Mouse (Mus musculus) testis, adult 2 months (tissue): ENCODE results near the gene Cxcl10. TPM values are rescaled to one million over a fixed set of nuclear protein-coding genes. Genes with fewer than 3 reads are reported as not detected.

Source experiments
- H3K27ac ChIP-seq: fragments of 200-500 bp; 2 replicates; pipeline ENCODE4 v1.5.1; 2012; ENCODE audit warnings: low read depth, low read length; ENCODE audit not compliant: control insufficient read depth, insufficient read depth
- H3K27me3 ChIP-seq: fragments of 200-500 bp; 2 replicates; pipeline ENCODE4 v1.6.1; 2012; ENCODE audit warnings: mild to moderate bottlenecking, low read length, moderate library complexity; ENCODE audit not compliant: control insufficient read depth, insufficient read depth
- H3K36me3 ChIP-seq: fragments of 200-500 bp; 2 replicates; pipeline ENCODE4 v1.6.1; 2012; ENCODE audit warnings: mild to moderate bottlenecking, low read length; ENCODE audit not compliant: control insufficient read depth, insufficient read depth
- H3K4me1 ChIP-seq: fragments of 200-500 bp; 2 replicates; pipeline ENCODE4 v1.6.1; 2012; ENCODE audit warnings: low read length; ENCODE audit not compliant: control insufficient read depth, insufficient read depth
- H3K4me3 ChIP-seq: fragments of 200-500 bp; 2 replicates; pipeline ENCODE4 v1.5.1; 2012; ENCODE audit warnings: low read depth, mild to moderate bottlenecking, low read length, moderate library complexity, mixed read lengths; ENCODE audit not compliant: control insufficient read depth
- CTCF ChIP-seq: fragments of 200-500 bp; IDR thresholded peaks from 2 replicates; pipeline ENCODE4 v1.5.1; 2012; ENCODE audit warnings: low read depth, mild to moderate bottlenecking, inconsistent platforms, low read length, moderate library complexity; ENCODE audit not compliant: control insufficient read depth, insufficient read depth, insufficient replicate concordance
- POLR2A ChIP-seq: fragments of 200-500 bp; IDR thresholded peaks from 2 replicates; pipeline ENCODE4 v1.6.1; 2012; ENCODE audit warnings: low read depth, mild to moderate bottlenecking, inconsistent platforms, low read length, moderate library complexity; ENCODE audit not compliant: control insufficient read depth
- polyA plus RNA-seq: library from polyadenylated mRNA; depleted of rRNA; stranded (reverse); fragments of >200 nt; gene quantifications from 2 replicates; pipeline ENCODE4 v1.2.3, GENCODE M21; 2012; rRNA removed

Cxcl10 gene
- polyA plus RNA-seq, 1 experiment = not detected

DNA sequence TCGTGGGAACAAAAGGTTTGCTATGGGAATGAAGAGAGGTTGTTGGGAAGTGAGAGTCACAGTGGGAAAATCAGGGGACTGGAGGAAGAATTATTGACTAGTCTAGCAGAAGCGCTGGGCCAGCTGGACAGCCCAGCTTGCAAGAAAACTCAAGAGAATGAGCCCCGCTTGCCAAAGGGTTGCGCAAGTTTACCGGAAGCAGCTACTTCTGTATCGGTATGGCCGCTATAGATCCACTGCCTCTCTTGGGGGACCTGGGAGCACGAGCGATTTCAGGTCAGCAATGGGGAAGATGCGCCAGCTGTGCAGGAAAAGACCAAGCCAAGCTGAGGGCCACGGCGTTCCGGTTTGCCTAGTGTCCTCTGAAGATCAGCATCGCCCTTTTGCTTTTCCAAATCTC is 30.1 kb downstream of the Cxcl10 start:
- no peak overlapping the region for H3K4me3 ChIP-seq
- no peak for TF ChIP-seq POLR2A
- no peak for TF ChIP-seq CTCF
- H3K4me1 ChIP-seq = no peaks in the 10 kb centered on the region
- H3K36me3 ChIP-seq = no peaks in the 10 kb centered on the region
- no peaks in the 10 kb centered on the region for H3K27me3 ChIP-seq
- no peak overlapping the region for H3K27ac ChIP-seq

DNA sequence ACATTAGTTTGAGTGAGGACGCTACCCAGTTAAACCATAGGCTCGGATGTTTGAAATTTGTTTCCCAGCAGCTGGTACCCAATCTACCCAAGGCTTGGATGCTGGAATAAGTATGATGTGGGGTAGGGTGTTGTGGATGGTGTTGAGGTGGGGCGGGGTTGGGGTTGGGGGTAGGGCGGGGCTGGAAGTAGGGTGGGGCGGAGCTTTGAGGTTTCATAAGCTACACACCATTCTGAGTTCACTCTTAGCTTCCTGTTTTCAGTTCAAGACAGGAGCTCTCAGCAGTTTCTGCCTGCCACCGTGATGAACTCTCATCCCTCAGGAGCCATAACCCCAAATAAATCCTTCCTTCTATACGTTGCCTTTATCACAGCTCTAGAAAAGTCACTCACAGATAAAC is 30.6 kb downstream of the Cxcl10 start:
- Histone ChIP-seq H3K4me3 (no peak overlapping the region), H3K27ac (no peak overlapping the region), H3K36me3 (no peaks in the 10 kb centered on the region), H3K4me1 (no peaks in the 10 kb centered on the region), H3K27me3 (no peaks in the 10 kb centered on the region)
- TF ChIP-seq POLR2A (no peak), CTCF (no peak)

DNA sequence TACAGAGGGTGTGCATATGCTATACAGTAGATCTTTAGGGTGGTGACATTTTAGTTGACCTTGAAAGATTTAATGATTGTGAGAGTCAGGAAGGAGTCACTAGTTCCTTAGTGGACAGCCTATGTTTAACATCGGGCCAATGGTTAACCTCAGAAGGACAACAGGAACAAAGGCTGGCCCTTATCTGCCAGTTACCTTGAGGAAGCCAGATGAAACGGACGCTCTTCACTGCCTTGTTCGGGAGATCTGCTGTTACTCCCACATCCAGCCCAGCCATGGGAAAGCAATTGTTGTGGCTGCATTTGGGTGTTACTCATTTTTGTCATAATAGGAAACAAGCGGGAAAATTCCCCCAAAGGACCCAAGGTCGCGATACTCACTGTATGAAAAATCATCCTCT is 34.9 kb downstream of the Cxcl10 start:
- Histone ChIP-seq H3K27me3 (no peaks in the 10 kb centered on the region), H3K36me3 (no peaks in the 10 kb centered on the region), H3K27ac (no peak overlapping the region), H3K4me3 (no peak overlapping the region), H3K4me1 (peaks cover 4% of the 10 kb centered on the region)
- TF ChIP-seq POLR2A (no peak), CTCF (no peak)

DNA sequence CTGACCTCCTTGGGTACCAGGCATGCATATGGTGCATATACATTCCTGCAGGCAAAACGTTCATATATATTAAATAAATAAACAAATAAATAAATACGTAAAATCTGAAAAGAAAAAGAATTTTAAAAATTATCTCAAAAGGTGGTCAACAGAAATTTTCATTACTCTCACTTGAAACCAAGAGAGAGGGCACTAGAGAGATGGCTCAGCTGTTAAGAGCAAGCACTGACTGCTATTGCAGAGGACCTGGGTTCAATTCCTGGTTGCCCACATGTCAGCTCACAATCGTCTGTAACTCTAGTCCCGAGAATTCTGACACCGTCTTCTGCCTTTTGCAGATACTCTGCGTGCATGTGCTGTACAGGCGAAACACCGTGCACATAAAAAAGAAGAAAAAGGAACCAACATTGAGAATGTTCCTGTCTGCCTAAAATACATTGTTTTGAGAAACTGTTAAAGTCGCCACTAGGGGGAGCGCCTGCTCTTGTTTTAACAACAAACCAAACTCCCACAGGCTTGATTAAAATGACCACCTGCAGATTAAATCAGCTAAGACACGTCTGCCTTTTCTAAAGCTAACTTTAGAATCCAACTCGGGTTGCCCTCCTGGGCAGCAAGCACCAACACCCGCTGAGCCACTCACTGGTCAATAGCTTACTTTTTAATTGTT is 36.5 kb downstream of the Cxcl10 start:
- TF ChIP-seq POLR2A (no peak), CTCF (no peak)
- no peaks in the 10 kb centered on the region for H3K36me3 ChIP-seq
- no peak overlapping the region for H3K4me3 ChIP-seq
- peaks cover 4% of the 10 kb centered on the region for H3K4me1 ChIP-seq
- H3K27me3 ChIP-seq = no peaks in the 10 kb centered on the region
- H3K27ac ChIP-seq = no peak overlapping the region

DNA sequence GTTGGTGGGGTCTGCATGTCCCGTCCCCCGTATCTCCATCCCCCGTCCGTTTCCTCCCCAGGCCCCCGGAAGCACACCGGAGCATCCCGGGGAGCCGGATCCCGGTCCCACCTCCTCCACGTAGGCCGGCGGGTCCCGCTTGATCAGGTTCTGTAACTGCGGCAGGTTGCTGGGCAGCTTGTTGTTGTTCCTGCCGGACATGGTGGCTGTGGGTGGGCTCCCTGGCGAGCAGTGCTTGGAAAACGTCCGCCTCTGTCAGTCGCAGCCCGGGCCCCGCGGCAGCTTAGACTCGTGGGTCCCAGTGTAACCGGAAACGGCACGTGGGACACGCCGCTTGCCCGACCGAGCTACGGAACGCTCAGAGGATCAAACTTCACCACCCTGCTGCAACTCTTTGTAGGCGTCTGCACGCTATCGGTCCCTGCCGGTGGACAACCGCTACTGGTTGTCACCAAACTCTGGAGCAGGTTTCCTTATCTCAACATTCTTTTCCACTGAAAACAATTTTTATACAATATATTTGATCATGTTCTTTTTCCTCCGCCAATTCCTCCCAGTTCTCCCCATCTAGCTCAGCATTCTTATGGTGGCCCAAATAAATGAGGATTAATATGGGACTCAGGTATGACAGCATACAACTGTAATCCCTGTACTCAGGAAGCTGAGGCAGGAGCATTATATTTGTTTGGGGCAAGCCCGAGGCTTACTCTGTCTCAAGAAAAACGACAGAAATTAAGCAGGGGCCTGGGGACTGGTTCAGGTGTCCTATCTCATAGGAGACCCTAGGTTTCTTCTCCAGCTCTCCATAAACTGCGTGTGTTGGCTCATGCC is 38.8 kb downstream of the Cxcl10 start, which contains the start of gene Sdad1:
Gene Sdad1, minus strand, starts transcription at position 799 of the 831 bp plus-strand sequence.
- Histone ChIP-seq H3K36me3 (no peaks in the 10 kb centered on the region), H3K27ac (peak within 1 kb of the TSS; percentile 79), H3K27me3 (no peaks in the 10 kb centered on the region), H3K4me3 (peak within 1 kb of the TSS; percentile 97), H3K4me1 (peaks cover 4% of the 10 kb centered on the region)
- TF ChIP-seq CTCF (peak; percentile 26; the same call in 1 of the 2 replicates), POLR2A (peak; percentile 79)

DNA sequence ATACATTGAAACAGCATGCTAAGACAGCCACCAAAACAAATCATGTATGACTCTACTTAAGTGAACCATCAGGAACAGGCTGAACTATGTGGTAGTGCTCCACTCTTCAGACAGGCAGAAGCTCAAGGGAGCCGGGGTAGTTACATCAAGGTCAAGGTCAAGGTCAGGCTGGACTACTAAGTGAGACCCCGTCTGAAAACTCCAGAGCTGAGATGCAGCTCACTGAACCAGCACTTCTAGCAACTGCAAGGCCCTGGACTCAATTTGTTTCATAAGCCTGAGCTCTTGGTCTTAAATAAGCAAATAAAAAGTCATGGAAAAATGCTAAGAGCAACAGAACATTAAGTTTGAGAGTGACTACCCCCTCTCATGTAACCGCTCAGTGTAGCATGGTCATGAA is 44.4 kb downstream of the Cxcl10 start:
- H3K36me3 ChIP-seq = peaks cover 14% of the 10 kb centered on the region
- no peak for TF ChIP-seq CTCF
- no peak for TF ChIP-seq POLR2A
- H3K27ac ChIP-seq = no peak overlapping the region
- no peak overlapping the region for H3K4me3 ChIP-seq
- no peaks in the 10 kb centered on the region for H3K4me1 ChIP-seq
- no peaks in the 10 kb centered on the region for H3K27me3 ChIP-seq

DNA sequence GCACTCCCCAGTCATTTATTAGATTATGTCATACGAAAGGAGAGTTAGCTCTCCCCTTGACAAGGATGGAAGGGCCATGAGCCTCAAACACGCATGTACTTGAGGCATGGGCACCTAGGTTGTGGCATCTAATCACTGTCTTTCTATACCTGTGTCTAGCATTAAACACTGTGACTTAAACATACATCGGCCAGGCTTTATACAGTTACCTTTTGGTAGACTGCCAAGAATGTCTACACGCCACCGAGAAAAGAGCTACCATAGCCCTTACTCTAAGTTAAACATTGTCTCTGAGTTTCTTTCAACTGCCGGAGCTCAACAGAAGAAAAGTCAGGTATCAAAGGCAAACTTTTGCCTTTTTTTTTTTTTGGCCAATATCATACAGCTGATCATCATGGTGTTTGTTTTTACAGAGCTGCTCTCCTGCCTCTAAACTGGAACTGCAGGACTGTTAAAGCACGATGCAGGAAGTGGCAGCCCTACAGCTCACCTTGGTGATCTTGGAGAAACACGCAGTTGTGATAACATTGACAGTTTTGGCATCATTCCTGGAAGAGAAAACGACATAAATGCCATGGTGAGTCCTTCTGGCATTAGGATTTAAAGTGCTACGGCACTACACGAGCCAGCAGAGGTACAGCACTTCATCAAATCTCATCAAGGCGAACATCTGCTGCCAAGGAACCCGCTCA is 46.4 kb downstream of the Cxcl10 start:
- H3K4me3 ChIP-seq = no peak overlapping the region
- no peak overlapping the region for H3K27ac ChIP-seq
- H3K27me3 ChIP-seq = no peaks in the 10 kb centered on the region
- H3K36me3 ChIP-seq = peaks cover 15% of the 10 kb centered on the region
- TF ChIP-seq CTCF = no peak
- TF ChIP-seq POLR2A = no peak
- H3K4me1 ChIP-seq = no peaks in the 10 kb centered on the region

Other genes with a start within 250 kb of the Cxcl10 start
- gene Uso1, start 211.0 kb downstream of the Cxcl10 start, polyA plus RNA-seq = 8.1 and 8.7 TPM in 2 replicates
- gene U90926, start 133.5 kb downstream of the Cxcl10 start, polyA plus RNA-seq = 2.4 and 2.8 TPM in 2 replicates
- 0.86 and 1.3 TPM in 2 replicates for gene Ppef2, start 92.6 kb downstream of the Cxcl10 start, polyA plus RNA-seq
- gene Naaa, start 70.7 kb downstream of the Cxcl10 start, polyA plus RNA-seq = 4.1 and 5.1 TPM in 2 replicates
- gene Sdad1, start 38.4 kb downstream of the Cxcl10 start, polyA plus RNA-seq = 40.2 and 44.7 TPM in 2 replicates
- gene Cxcl9, start 20.8 kb downstream of the Cxcl10 start, polyA plus RNA-seq = 0.14 and 0.25 TPM in 2 replicates
- 221 and 263 TPM in 2 replicates for gene Art3, start 17.1 kb downstream of the Cxcl10 start, polyA plus RNA-seq
- 11.8 and 15.2 TPM in 2 replicates for gene Nup54, start 86.3 kb upstream of the Cxcl10 start, polyA plus RNA-seq
- gene Scarb2, start 157.9 kb upstream of the Cxcl10 start, polyA plus RNA-seq = 3.6 and 4.3 TPM in 2 replicates
- gene Fam47e, start 206.2 kb upstream of the Cxcl10 start, polyA plus RNA-seq = not detected in 2 replicates